Mouse (Mus musculus) lung, embryonic 15.5 days (tissue): Measurements from ENCODE around the gene Spock1. TPM values are rescaled to one million over a fixed set of nuclear protein-coding genes. Genes with fewer than 3 reads are reported as not detected.

ENCODE experiments used
- ATAC-seq: fragments of 200-750 bp; cut with Nextera tagmentation; 2 replicates; pipeline ENCODE4 v1.8.0; 2017; ENCODE audit warnings: moderate number of reproducible peaks, borderline replicate concordance; ENCODE audit not compliant: low FRiP score, low TSS enrichment; ENCODE audit errors: extremely low read depth
- H3K27ac ChIP-seq: fragments of 300-500 bp; sonication (generic); 2 replicates; pipeline ENCODE4 v1.5.1; 2015; ENCODE audit warnings: moderate library complexity, mild to moderate bottlenecking, inconsistent platforms
- H3K27me3 ChIP-seq: fragments of 300-500 bp; sonication (generic); 2 replicates; pipeline ENCODE4 v1.6.1; 2015; ENCODE audit warnings: inconsistent platforms
- H3K36me3 ChIP-seq: fragments of 300-500 bp; sonication (generic); 2 replicates; pipeline ENCODE4 v1.6.1; 2015; ENCODE audit warnings: inconsistent platforms
- H3K4me1 ChIP-seq: fragments of 300-500 bp; sonication (generic); 2 replicates; pipeline ENCODE4 v1.6.1; 2015; ENCODE audit warnings: inconsistent platforms
- H3K4me2 ChIP-seq: fragments of 300-500 bp; sonication (generic); 2 replicates; pipeline ENCODE4 v1.6.1; 2015; ENCODE audit warnings: inconsistent platforms, mild to moderate bottlenecking, moderate library complexity
- H3K4me3 ChIP-seq: fragments of 300-500 bp; sonication (generic); 2 replicates; pipeline ENCODE4 v1.5.1; 2015; ENCODE audit warnings: mild to moderate bottlenecking, inconsistent platforms
- H3K9ac ChIP-seq: fragments of 300-500 bp; sonication (generic); 2 replicates; pipeline ENCODE4 v1.6.1; 2015; ENCODE audit warnings: inconsistent platforms
- H3K9me3 ChIP-seq: fragments of 300-500 bp; sonication (generic); 2 replicates; pipeline ENCODE4 v1.6.1; 2016; ENCODE audit warnings: inconsistent platforms
- WGBS: fragments of 180-500 bp; shearing (Covaris S2); methylation state at CpG from one replicate; pipeline ENCODE4 v1.1.7; 2015; 5-methylcytosine and 5-hydroxymethylcytosine counted together
- polyA plus RNA-seq: library from polyadenylated mRNA; unstranded; fragments of >200 nt; fragmentation: Nextera tagmentation; extraction: Ambion mirVana; gene quantifications from 2 replicates; pipeline ENCODE4 v1.2.1, GENCODE M21; 2015

Gene Spock1
- polyA plus RNA-seq, 1 experiment from 2014 or later, result 0.32 TPM

GRCm38 (mm10) chr13:57831374-57832163 lies 76.6 kb downstream of the Spock1 start:
- WGBS, result 20% methylated on average over 11 of the region's 11 CpGs

GRCm38 (mm10) chr13:57830896-57831295 lies 77.2 kb downstream of the Spock1 start:
- Histone ChIP-seq H3K9me3 (no peaks in the 10 kb centered on the region), H3K9ac (no peak overlapping the region), H3K27me3 (no peaks in the 10 kb centered on the region), H3K4me2 (no peak overlapping the region), H3K36me3 (no peaks in the 10 kb centered on the region), H3K4me3 (no peak overlapping the region), H3K27ac (no peak overlapping the region), H3K4me1 (peaks cover 21% of the 10 kb centered on the region)
- WGBS, result 27% methylated on average over 7 of the region's 7 CpGs
- ATAC-seq, result no peak

More at GRCm38 (mm10) chr13:57831374-57832163, 76.6 kb downstream of the Spock1 start:
- Histone ChIP-seq H3K36me3 (no peaks in the 10 kb centered on the region), H3K27me3 (no peaks in the 10 kb centered on the region), H3K27ac (no peak overlapping the region), H3K9me3 (no peaks in the 10 kb centered on the region), H3K4me1 (peaks cover 21% of the 10 kb centered on the region), H3K4me2 (no peak overlapping the region), H3K4me3 (no peak overlapping the region), H3K9ac (no peak overlapping the region)
- no peak for ATAC-seq

- H3K27me3 ChIP-seq, result no peaks in the 10 kb centered on the region
- no peak overlapping the region for H3K4me2 ChIP-seq
- H3K27ac ChIP-seq, result no peak overlapping the region
- peaks cover 21% of the 10 kb centered on the region for H3K4me1 ChIP-seq
- no peak for ATAC-seq
- WGBS, result 41% methylated on average over 2 of the region's 2 CpGs
- H3K9me3 ChIP-seq, result no peaks in the 10 kb centered on the region
- no peaks in the 10 kb centered on the region for H3K36me3 ChIP-seq
- H3K4me3 ChIP-seq, result no peak overlapping the region
- H3K9ac ChIP-seq, result no peak overlapping the region
These were observed 78.0 kb downstream of the Spock1 start for GRCm38 (mm10) chr13:57830091-57830490.

- H3K4me1 ChIP-seq, result no peaks in the 10 kb centered on the region
- H3K36me3 ChIP-seq, result no peaks in the 10 kb centered on the region
- no peak overlapping the region for H3K4me2 ChIP-seq
- WGBS, result 75% methylated on average over 11 of the region's 11 CpGs
- H3K9me3 ChIP-seq, result no peaks in the 10 kb centered on the region
- H3K27me3 ChIP-seq, result no peaks in the 10 kb centered on the region
- ATAC-seq, result no peak
- no peak overlapping the region for H3K9ac ChIP-seq
- H3K27ac ChIP-seq, result no peak overlapping the region
- no peak overlapping the region for H3K4me3 ChIP-seq
These were observed 91.9 kb downstream of the Spock1 start for GRCm38 (mm10) chr13:57816276-57816675.

- H3K4me1 ChIP-seq, result 0 out of 2 replicates have a peak, but pooled peaks cover 5% of the 10 kb centered on the region
- H3K36me3 ChIP-seq, result no peaks in the 10 kb centered on the region
- H3K4me3 ChIP-seq, result no peak overlapping the region
- no peak overlapping the region for H3K9ac ChIP-seq
- ATAC-seq, result no peak
- H3K27me3 ChIP-seq, result no peaks in the 10 kb centered on the region
- no peak overlapping the region for H3K4me2 ChIP-seq
- 84% methylated on average over 7 of the region's 7 CpGs for WGBS
- H3K9me3 ChIP-seq, result no peaks in the 10 kb centered on the region
- H3K27ac ChIP-seq, result no peak overlapping the region
These were observed 95.5 kb downstream of the Spock1 start for GRCm38 (mm10) chr13:57812643-57813042.

GRCm38 (mm10) chr13:57811253-57811652 lies 96.9 kb downstream of the Spock1 start:
- H3K4me1 ChIP-seq, result 0 out of 2 replicates have a peak, but pooled peaks cover 5% of the 10 kb centered on the region
- no peak overlapping the region for H3K4me2 ChIP-seq
- 71% methylated on average over 2 of the region's 2 CpGs for WGBS
- H3K36me3 ChIP-seq, result no peaks in the 10 kb centered on the region
- H3K9me3 ChIP-seq, result no peaks in the 10 kb centered on the region
- no peak for ATAC-seq
- no peaks in the 10 kb centered on the region for H3K27me3 ChIP-seq
- no peak overlapping the region for H3K9ac ChIP-seq
- no peak overlapping the region for H3K27ac ChIP-seq
- H3K4me3 ChIP-seq, result no peak overlapping the region

GRCm38 (mm10) chr13:57810816-57811215 lies 97.3 kb downstream of the Spock1 start:
- H3K9ac ChIP-seq, result no peak overlapping the region
- H3K27me3 ChIP-seq, result no peaks in the 10 kb centered on the region
- no peak overlapping the region for H3K27ac ChIP-seq
- no peak overlapping the region for H3K4me2 ChIP-seq
- 30% methylated on average over 2 of the region's 2 CpGs for WGBS
- ATAC-seq, result no peak
- 0 out of 2 replicates have a peak, but pooled peaks cover 5% of the 10 kb centered on the region for H3K4me1 ChIP-seq
- no peak overlapping the region for H3K4me3 ChIP-seq
- H3K36me3 ChIP-seq, result no peaks in the 10 kb centered on the region
- no peaks in the 10 kb centered on the region for H3K9me3 ChIP-seq

- Histone ChIP-seq H3K9me3 (no peaks in the 10 kb centered on the region), H3K4me3 (no peak overlapping the region), H3K36me3 (no peaks in the 10 kb centered on the region), H3K4me2 (no peak overlapping the region), H3K27ac (no peak overlapping the region), H3K27me3 (no peaks in the 10 kb centered on the region), H3K4me1 (0 out of 2 replicates have a peak, but pooled peaks cover 5% of the 10 kb centered on the region), H3K9ac (no peak overlapping the region)
- ATAC-seq, result no peak
- 28% methylated on average over 5 of the region's 5 CpGs for WGBS
These were observed 98.0 kb downstream of the Spock1 start for GRCm38 (mm10) chr13:57810083-57810482.

GRCm38 (mm10) chr13:57809603-57810002 lies 98.5 kb downstream of the Spock1 start:
- Histone ChIP-seq H3K27ac (no peak overlapping the region), H3K9ac (no peak overlapping the region), H3K9me3 (no peaks in the 10 kb centered on the region), H3K27me3 (no peaks in the 10 kb centered on the region), H3K4me2 (no peak overlapping the region), H3K4me1 (0 out of 2 replicates have a peak, but pooled peaks cover 5% of the 10 kb centered on the region), H3K36me3 (no peaks in the 10 kb centered on the region), H3K4me3 (no peak overlapping the region)
- 31% methylated on average over 11 of the region's 11 CpGs for WGBS
- no peak for ATAC-seq

GRCm38 (mm10) chr13:57806816-57807215 lies 101.3 kb downstream of the Spock1 start:
- Histone ChIP-seq H3K27ac (no peak overlapping the region), H3K27me3 (no peaks in the 10 kb centered on the region)
- WGBS, result 70% methylated on average over 3 of the region's 3 CpGs

GRCm38 (mm10) chr13:57806301-57806700 lies 101.8 kb downstream of the Spock1 start:
- H3K36me3 ChIP-seq, result no peaks in the 10 kb centered on the region

More at GRCm38 (mm10) chr13:57806816-57807215, 101.3 kb downstream of the Spock1 start:
- no peak overlapping the region for H3K9ac ChIP-seq
- ATAC-seq, result no peak
- no peaks in the 10 kb centered on the region for H3K9me3 ChIP-seq
- no peaks in the 10 kb centered on the region for H3K36me3 ChIP-seq
- no peak overlapping the region for H3K4me3 ChIP-seq
- H3K4me1 ChIP-seq, result 0 out of 2 replicates have a peak, but pooled peaks cover 5% of the 10 kb centered on the region
- no peak overlapping the region for H3K4me2 ChIP-seq

GRCm38 (mm10) chr13:57798633-57799032 lies 109.5 kb downstream of the Spock1 start:
- Histone ChIP-seq H3K4me1 (peaks cover 5% of the 10 kb centered on the region; the same call in 1 of the 2 replicates), H3K4me3 (no peak overlapping the region), H3K4me2 (no peak overlapping the region), H3K27ac (no peak overlapping the region), H3K36me3 (no peaks in the 10 kb centered on the region), H3K9ac (no peak overlapping the region), H3K9me3 (no peaks in the 10 kb centered on the region), H3K27me3 (no peaks in the 10 kb centered on the region)
- ATAC-seq, result no peak
- WGBS, result 91% methylated on average over 2 of the region's 2 CpGs

More at GRCm38 (mm10) chr13:57806301-57806700, 101.8 kb downstream of the Spock1 start:
- H3K27me3 ChIP-seq, result no peaks in the 10 kb centered on the region
- no peaks in the 10 kb centered on the region for H3K9me3 ChIP-seq
- no peak overlapping the region for H3K4me3 ChIP-seq
- H3K9ac ChIP-seq, result no peak overlapping the region
- H3K4me2 ChIP-seq, result no peak overlapping the region
- H3K4me1 ChIP-seq, result 0 out of 2 replicates have a peak, but pooled peaks cover 5% of the 10 kb centered on the region
- H3K27ac ChIP-seq, result no peak overlapping the region
- no peak for ATAC-seq
- WGBS, result 76% methylated on average over 6 of the region's 6 CpGs
